Mouse (Mus musculus) olfactory bulb, adult 2 months (tissue): Measurements from ENCODE around the gene Scn5a.

Experiments
- CTCF ChIP-seq: fragments of 200-500 bp; IDR thresholded peaks from 2 replicates; pipeline ENCODE4 v1.5.1; 2012; ENCODE audit warnings: low read depth, mild to moderate bottlenecking, low read length, moderate library complexity; ENCODE audit not compliant: insufficient read depth
- POLR2A ChIP-seq: fragments of 200-500 bp; IDR thresholded peaks from 2 replicates; pipeline ENCODE4 v1.6.1; 2012; ENCODE audit warnings: mild to moderate bottlenecking, low read depth, low read length, moderate library complexity; ENCODE audit not compliant: insufficient read depth

GRCm38 (mm10) chr9:119571411-119571888, 7.4 kb downstream of the Scn5a start:
- TF ChIP-seq POLR2A (no peak), CTCF (no peak)
